Mouse (Mus musculus) layer of hippocampus, postnatal 10 days (tissue): ENCODE data around the gene Timm13. TPM values are rescaled to one million over a fixed set of nuclear protein-coding genes. Genes with fewer than 3 reads are reported as not detected.

ENCODE experiments used
- DNase-seq, 2 experiments: peaks; one replicate each; pipeline ENCODE4 v3.0.0; 2021; ENCODE audit warnings: low spot score in 2 of 2
- total RNA-seq, 2 experiments: library from RNA; stranded (reverse); gene quantifications; 2 replicates each; pipeline ENCODE4 v1.2.3; 2021

Timm13 gene
- total RNA-seq, 2 experiments from 2014 or later: 157 to 172 TPM

DNA sequence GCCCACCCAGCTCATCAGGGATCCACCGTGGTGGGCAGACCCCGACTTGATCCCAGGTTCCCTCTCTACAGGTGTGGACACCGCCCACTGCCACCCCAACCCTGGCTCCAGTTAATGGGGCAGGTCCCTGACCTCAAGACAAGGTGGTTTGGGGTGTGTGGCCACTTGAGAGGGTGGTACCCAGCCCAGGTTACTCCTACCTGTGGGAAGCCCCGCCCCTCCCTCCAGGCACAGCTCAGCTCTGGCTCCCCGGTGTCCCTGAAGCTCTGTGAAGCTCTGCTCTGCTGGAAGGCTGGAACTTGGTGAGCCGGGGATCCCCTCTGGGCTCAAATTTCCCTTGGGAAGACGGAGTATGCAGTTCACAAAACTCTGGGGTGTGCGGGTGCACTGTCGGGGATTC, 29.2 kb downstream of the Timm13 start, which contains the start of gene Tmprss9:
TSS of gene Tmprss9 (plus strand) at position 268 of the 400 bp plus-strand sequence.
- DNase-seq: no peak

DNA sequence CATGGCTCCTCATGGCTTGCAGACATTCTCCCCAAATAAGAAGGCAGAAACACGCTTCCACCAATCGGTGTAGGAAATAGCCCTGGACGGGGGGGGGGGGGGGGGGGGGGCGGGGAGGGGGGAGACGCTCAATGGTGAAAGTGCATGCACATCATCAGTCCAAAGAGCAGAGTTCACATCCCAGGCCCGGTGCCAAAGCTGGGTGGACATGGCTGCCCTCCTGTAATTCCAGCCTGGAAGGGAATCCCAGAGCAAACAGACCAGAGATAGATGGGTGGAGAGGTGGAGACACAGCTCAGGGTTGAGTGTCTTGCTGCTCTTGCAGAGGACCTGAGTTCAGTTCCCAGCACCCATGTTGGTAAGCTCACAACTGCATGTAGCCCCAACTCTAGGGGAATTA, 29.8 kb downstream of the Timm13 start:
- no peak for DNase-seq

DNA sequence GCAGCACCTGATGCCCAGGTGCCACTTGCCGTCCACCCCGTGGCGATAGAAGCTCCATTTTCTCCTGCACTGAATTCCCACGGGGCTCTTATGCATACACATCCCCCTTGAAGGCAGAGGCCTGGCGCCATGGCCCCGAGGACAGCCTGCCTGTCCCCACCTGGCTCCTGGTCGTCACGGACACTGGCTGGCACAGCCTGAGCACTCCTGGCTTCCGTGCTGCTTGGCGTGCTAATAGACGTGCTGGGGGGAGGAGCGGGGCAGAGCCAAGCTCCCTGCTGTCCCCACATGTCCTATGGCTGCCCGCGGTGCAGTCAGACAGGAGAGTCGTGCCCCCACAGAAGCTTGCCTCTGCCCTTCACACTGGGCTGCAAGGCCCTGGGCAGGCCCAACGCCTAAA, 36.3 kb downstream of the Timm13 start:
- no peak for DNase-seq

DNA sequence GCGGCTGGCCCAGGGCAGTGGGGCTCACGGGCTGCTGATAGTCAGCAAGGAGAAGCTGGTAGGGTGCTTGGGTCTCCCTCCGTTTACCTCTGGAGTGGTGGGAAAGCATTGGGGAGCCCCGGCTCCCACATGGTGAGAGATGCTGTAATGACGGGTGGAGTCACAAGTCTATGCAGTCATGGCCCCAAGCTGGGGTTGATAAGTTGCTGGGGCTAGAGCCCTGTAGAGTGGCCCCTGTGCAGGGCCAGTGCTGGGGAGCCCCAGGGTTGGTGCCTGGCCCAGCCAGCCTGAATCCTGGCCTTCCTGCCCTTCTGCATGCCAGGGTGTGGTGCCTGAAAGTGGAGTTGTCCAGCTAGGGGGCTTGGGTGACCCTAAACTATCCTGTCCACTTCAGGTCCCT, 38.5 kb downstream of the Timm13 start:
- DNase-seq: no peak

DNA sequence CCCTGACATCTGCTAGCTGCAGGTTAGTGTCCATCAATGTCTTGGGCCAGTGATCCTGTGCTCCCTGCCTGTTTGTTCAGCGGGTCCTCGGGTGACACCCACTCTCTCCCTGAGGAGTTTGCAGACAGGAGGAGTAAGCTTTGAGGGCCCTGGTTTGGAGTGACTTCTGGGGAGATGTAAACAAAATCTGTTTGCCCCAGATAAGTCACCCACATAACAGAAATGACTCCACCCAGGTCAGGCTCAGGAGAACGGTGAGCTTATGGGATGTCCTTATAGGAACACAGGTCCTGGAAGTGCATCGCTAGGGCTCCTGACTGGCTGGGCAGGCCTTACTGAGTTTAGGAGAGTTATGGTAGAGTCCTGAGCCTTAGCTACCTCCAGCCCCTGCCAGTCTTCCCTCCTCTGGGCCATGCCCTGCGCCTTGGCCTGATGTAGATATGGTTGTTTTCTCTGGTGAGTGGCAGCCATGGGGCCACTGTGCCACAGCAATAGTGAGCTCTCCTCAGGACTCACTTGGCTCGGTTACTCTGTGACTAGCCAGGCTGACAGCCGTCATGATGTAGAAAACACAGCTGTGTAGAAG, 42.3 kb downstream of the Timm13 start:
- no peak for DNase-seq

DNA sequence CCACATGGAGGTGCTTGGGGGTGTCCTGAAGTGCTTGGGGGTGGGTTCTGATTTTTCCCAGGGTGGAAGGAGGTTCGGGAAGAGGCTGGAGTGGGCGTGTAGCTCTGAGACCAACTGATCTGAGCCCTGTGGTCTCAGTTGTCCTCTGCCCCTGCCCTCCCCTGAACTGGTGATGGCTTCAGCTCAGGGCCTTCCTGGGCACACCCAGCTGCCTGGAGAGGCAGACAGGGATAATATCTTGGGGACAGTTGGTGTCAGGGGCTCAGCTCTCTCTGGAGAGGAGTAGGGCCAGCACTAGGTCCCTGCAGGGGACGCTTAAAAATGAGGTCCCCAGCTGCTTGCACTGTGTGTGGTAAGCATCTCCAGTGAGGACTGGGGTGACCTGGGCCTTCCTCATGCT, 42.9 kb downstream of the Timm13 start:
- no peak for DNase-seq

DNA sequence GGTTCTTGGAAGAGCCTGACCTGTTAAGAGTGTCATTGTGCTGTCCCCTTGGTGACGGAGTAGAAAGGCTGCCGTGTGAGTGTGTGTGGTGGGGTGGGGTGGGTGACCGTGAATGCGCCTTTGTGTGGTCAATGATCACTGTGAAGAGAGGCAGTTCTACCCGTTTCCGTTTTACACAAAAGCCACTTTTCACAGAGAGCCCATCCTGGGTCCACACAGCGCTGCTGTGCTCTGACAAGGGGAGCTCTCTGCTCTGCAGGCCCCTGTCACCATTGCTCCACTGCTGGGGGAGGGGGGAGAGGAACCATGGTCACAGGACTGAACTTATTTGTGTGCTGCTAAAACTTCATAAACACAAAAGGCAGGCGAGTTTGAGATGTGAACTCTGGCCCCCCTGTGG, 43.4 kb downstream of the Timm13 start:
- DNase-seq: no peak

DNA sequence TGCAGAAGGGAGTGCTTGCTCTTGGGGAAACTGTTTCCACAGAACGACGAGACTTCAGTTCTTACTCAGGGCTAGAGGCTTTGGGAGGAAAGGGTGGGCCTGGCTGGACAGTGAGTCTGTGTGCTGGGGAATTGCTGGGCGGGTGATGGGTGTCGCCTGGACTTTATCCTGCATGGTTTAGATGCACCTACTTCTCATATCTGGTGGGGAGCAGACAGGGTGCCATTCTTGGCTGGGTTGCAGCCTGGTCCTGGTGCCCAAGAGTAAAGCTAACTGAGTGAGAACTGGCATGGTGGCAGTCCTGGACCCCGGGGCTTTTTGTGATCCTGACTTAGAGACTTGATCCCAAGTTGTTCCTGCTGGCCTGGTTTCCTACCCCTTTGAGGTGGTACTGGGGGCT, 43.9 kb downstream of the Timm13 start:
- DNase-seq: no peak

DNA sequence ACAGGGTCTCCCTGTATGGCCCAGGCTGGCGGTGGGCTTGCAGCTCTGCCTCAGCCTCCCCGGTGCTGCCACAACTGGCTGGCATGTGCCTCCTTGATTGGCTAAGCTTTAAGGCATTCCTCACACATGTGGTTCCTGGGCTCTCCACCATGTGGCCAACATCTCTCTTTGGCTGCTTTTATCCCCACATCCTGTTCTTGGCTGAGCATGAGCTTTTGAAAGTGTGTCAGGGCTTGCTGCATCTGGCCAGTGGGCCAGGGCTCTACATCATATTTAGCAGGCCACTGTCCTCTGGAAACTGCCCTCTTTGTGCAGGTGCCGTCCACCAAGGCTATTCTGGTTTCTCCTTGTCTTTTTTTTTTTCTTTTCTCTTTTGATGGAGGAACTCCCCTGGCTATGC, 44.5 kb downstream of the Timm13 start:
- peak in 1 of 2 experiments; percentile 49 for DNase-seq

DNA sequence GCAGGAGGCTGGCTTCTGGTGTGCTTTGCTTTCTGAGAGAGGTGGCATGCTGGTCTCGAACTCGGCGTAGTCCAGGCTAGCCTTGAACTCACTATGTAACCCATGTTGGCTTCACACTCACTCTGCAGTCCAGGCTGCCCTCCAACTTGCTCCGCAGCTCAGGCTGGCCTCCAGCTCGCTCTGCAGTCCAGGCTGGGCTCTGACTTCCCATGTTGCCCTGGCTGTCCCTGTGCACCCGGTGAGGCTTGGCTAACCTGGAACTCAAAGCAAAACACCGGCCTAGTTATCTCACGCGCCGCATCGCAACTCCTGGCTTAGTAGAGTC, 45.1 kb downstream of the Timm13 start:
- DNase-seq: no peak

DNA sequence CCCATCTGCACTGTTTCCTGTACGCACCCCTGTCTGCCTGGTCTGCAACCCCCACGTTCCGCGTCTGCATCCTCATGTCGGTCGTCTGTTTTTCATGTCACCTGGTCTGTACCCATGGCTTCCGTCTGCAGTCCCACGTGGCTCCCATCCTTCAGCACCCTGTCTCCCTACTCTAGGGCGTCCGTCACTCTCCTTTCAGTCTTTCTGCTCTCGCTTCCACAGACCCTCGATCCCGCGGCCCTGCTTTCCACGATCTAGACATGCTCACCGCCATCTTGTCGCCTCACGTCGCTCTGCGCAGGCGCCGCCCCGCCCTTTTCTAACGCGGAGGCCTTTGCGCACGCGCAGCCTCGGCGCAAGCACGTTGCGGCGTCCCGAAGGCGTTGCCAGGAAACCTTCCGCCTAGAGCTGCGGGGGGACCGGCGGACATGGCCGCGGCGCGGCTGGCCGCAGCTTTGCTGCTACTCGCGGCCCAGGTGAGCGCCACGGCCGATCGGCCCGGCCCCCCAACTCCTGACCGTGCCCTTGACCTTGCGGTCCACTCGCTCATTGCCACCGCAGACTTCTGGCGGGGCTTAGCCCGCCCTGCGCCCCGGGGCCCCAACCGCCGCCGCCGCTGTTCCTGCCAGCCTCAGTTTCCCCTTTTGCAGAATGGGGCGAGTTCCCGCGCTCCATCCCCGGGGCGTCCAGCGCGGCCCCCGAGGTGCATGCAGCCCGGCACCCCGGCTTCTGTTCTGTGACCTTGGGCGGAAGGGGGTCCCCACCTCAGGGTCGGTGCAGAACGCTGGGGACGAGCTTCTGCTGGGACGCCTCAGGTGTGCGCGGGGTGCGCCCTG, 45.6 kb downstream of the Timm13 start, which contains the start of the genes Lsm7 and Sppl2b:
TSS of gene Lsm7 (minus strand) at position 297 of the 836 bp plus-strand sequence.
TSS of gene Sppl2b (plus strand) at position 363 of the 836 bp plus-strand sequence.
- DNase-seq: peak; percentile 98 to 99

Other genes starting within 250 kb of the Timm13 start
- gene Btbd2, start 243.9 kb downstream of the Timm13 start, total RNA-seq: 10 to 100 TPM; 84.4 to 90.6 TPM
- gene Mknk2, start 222.9 kb downstream of the Timm13 start, total RNA-seq: 10 to 100 TPM; 48.5 to 53.2 TPM
- gene Mob3a, start 199.0 kb downstream of the Timm13 start, total RNA-seq: 10 to 100 TPM; 21.2 to 22.5 TPM
- gene Izumo4, start 198.8 kb downstream of the Timm13 start, total RNA-seq: 10 to 100 TPM; 51.0 to 69.9 TPM
- gene Ap3d1, start 158.7 kb downstream of the Timm13 start, total RNA-seq: 100 to 1,000 TPM; 135 to 139 TPM
- 10 to 100 TPM; 61.0 to 67.4 TPM for gene Dot1l, start 145.8 kb downstream of the Timm13 start, total RNA-seq
- gene Sf3a2, start 102.8 kb downstream of the Timm13 start, total RNA-seq: 10 to 100 TPM; 42.9 to 45.3 TPM
- gene Plekhj1, start 102.3 kb downstream of the Timm13 start, total RNA-seq: 10 to 100 TPM; 61.9 to 72.8 TPM
- gene Amh, start 95.7 kb downstream of the Timm13 start, total RNA-seq: 1 to 10 TPM; 2.1 to 2.5 TPM
- 1 to 10 TPM; 1.4 TPM for gene Jsrp1, start 87.5 kb downstream of the Timm13 start, total RNA-seq
- gene Oaz1, start 74.3 kb downstream of the Timm13 start, total RNA-seq: 100 to 1,000 TPM; 399 to 419 TPM
- 10 to 100 TPM; 20.4 to 25.9 TPM for gene Lingo3, start 56.9 kb downstream of the Timm13 start, total RNA-seq
- 10 to 100 TPM; 52.3 to 54.0 TPM for gene Lsm7, start 45.8 kb downstream of the Timm13 start, total RNA-seq
- 10 to 100 TPM; 80.4 to 97.8 TPM for gene Sppl2b, start 45.7 kb downstream of the Timm13 start, total RNA-seq
- under 1 TPM; 0.11 to 0.16 TPM for gene Tmprss9, start 29.1 kb downstream of the Timm13 start, total RNA-seq
- gene Lmnb2, start 17.3 kb upstream of the Timm13 start, total RNA-seq: 10 to 100 TPM; 23.1 to 26.2 TPM
- gene Gadd45b, start 29.1 kb upstream of the Timm13 start, total RNA-seq: 10 to 100 TPM; 12.1 to 14.4 TPM
- 100 to 1,000 TPM; 145 to 156 TPM for gene Gng7, start 114.0 kb upstream of the Timm13 start, total RNA-seq
- gene Diras1, start 124.7 kb upstream of the Timm13 start, total RNA-seq: 100 to 1,000 TPM in 1 of 2 experiments, 10 to 100 TPM in 1; 92.4 to 110 TPM
- gene Slc39a3, start 136.5 kb upstream of the Timm13 start, total RNA-seq: 10 to 100 TPM; 57.3 to 66.0 TPM
- 100 to 1,000 TPM; 176 to 186 TPM for gene Sgta, start 159.2 kb upstream of the Timm13 start, total RNA-seq
- gene Thop1, start 169.1 kb upstream of the Timm13 start, total RNA-seq: 10 to 100 TPM; 56.3 to 57.6 TPM
- under 1 TPM; 0.41 to 0.45 TPM for gene Creb3l3, start 197.9 kb upstream of the Timm13 start, total RNA-seq
- gene Map2k2, start 204.9 kb upstream of the Timm13 start, total RNA-seq: 100 to 1,000 TPM; 139 to 150 TPM
- gene Zbtb7a, start 234.3 kb upstream of the Timm13 start, total RNA-seq: 10 to 100 TPM; 38.4 to 45.2 TPM